Mouse (Mus musculus) kidney, adult 10 weeks (tissue): Measurements from ENCODE around the gene Vmn1r77. TPM values are rescaled to one million over a fixed set of nuclear protein-coding genes. Genes with fewer than 3 reads are reported as not detected.

Experiments used
- polyA plus RNA-seq: library from polyadenylated mRNA; stranded (reverse); fragments of 350-450 nt; fragmentation: Illumina TruSeq; extraction: RNeasy Lipid Tissue Mini Kit (QIAGEN cat#74804); gene quantifications from one replicate; pipeline ENCODE4 v1.2.3, GENCODE M21; 2014; ENCODE audit warnings: low read depth, low replicate concordance

Vmn1r77 gene
- polyA plus RNA-seq = not detected

GRCm38 (mm10) chr7:12036452-12036851 is at the start of gene Vmn1r77:
Gene Vmn1r77, plus strand, starts transcription at chr7:12036752.

Other genes starting within 250 kb of the Vmn1r77 start
- gene Vmn1r74, start 202.8 kb upstream of the Vmn1r77 start, polyA plus RNA-seq = not detected
- gene Vmn1r75, start 162.1 kb upstream of the Vmn1r77 start, polyA plus RNA-seq = not detected
- gene Vmn1r76, start 98.5 kb upstream of the Vmn1r77 start, polyA plus RNA-seq = not detected
- not detected for gene Vmn1r78, start 113.5 kb downstream of the Vmn1r77 start, polyA plus RNA-seq
- gene Vmn1r79, start 134.5 kb downstream of the Vmn1r77 start, polyA plus RNA-seq = not detected
- gene Vmn1r80, start 152.5 kb downstream of the Vmn1r77 start, polyA plus RNA-seq = not detected
- not detected for gene Vmn1r81, start 231.5 kb downstream of the Vmn1r77 start, polyA plus RNA-seq